Mouse (Mus musculus): ENCODE measurements around the gene Chd3.
A peak's percentile ranks its signal among the peaks of the same experiment; 100 is the strongest.
"Not testable (repeated sequence)": the region's sequence is repeated elsewhere in the genome, so short reads cannot be mapped to it uniquely, and the experiment has no call there.

Chd3 gene

DNA sequence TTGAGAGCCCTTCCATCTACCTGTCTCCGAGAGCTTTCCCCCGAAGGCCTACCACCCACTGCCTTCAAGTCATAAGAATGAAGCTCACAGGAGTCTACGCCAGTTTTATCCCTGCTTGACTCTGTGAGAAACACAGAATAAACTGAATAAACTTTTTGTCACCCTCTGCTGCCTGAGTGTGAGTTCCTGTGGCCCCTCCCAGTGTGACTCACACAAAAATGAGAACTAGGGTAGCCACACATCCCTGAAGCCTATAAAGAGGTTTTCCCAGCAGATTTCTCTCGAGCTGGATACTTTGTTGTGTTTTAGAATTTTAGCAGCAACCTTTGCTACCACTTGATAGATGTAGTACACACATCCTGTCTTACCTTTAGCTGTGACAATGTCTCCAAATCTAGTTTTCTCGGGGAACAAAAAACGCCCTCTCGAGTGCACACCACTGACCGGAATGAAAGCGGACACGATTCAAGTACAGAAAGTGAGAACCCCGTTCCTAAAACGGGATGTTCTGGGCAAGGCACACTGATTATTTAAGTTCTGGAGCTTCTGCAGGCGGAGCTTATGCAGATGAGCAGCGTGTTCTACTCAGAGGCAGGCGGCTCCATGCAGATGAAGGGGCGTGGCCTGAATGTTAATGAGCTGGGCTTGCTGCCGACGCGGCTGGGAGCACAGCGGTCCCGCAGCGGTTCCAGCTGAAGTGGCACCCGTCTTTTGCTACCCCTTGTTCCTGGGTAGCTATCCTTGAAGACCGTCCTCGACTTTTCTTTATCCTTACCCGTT is 43.4 kb downstream of the Chd3 start, which contains the start of gene Kcnab3:
Gene Kcnab3 (plus strand): TSS at position 631 of the 780 bp plus-strand sequence.
- DNase-seq (ENCODE audit: low read depth, low spot score), result peak; percentile 71

DNA sequence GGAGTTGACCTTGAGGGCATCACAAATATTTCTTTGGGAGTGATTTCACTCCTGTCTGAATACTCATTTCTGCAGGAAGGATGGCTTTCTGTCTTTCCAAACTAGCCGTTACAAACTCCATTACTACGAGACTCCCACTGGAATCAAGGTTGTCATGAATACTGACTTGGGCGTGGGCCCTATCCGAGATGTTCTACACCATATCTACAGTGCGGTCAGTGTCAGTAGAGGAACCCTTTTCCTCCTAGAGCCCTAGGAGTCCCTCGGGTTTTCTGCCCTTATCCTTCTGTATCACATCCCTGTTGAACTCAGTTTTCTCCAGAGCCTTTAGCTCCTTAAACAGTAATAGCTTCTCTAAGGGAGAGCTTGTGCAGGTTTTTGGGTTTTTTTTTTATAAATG is 44.5 kb downstream of the Chd3 start:
- no peak for DNase-seq (ENCODE audit: low read depth, low spot score)

DNA sequence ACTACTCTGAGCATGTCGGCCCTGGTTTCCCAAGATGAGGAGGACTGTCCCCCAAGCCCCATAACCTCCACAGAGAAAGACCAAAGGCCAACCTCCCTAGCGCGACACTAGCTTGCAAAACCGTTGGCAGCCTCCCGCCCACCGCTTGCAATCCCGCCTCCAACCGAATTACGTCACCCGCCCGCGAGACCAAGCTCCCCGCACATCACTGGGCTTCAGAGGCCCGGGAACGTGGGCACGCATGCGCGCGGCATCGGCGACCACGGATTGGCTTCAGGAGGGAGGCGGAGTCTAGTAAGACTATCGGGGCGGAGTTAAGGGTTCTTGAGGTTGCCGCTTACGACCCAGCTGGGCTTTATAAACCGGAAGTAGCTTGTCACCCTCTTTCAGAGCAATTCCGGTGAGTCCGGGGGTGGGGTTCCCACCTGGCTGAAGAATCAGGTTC is 45.5 kb downstream of the Chd3 start, which contains the start of the genes Cntrob and Trappc1:
Gene Cntrob (minus strand): TSS at position 109 of the 445 bp plus-strand sequence.
Gene Trappc1 (plus strand): TSS at position 314 of the 445 bp plus-strand sequence.
- peak; percentile 99 for DNase-seq (ENCODE audit: low read depth, low spot score)

DNA sequence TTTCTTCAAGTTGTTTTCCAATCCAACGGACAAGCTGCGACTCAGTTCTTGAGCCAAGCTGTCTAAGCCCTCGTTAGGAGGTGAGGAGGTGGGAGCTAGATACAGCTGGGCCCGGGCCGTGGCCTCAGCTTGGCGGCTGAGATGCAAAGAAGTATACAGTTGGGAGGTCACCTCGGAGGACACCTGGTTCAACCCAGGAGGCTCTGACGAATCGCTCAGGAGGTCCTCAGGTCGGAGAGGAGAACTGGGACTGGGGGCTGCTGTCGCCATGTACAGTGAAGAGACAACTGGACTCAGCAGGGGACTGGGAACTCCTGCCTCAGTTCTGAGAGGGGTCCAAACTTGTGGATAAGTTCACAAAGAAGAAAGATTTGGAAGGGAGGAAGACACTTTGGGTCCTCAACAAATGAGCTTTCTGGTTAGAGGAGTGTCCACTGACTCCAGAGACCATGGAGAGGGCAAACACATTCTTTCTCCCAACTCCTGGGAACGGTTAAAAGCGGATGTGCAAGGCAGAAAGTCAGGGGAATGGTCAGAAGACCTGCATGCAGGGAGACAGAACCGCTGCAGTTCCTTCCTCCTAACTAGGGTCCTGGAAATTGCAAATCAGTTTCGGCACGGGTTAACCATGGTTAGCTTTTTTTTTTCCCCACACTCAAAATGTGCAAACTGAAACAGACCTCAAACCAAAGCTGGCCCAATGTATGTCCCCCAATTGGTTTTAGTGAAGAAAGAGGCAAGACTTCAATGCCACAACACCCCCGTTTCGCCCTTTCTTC is 46.3 kb downstream of the Chd3 start:
- DNase-seq (ENCODE audit: low read depth, low spot score), result no peak

DNA sequence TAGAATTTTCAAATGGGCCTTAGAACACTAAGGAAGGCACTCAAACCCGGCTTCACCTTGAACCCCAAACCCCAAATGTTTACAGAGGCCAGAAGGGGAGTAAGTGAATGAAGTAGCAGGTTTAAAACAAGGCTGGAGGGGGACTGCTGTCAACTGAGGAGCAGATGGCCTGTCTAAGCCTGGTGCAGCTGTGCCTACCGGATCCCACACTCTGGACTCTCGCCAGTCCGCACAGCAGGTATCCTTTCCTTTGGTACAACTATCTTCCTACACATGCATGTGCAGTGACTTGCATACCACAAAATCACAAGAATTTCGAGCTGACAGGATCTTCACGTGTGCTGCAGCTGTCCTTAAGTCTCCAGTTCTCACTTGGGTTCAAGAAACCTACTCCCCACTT is 47.2 kb downstream of the Chd3 start:
- DNase-seq (ENCODE audit: low read depth, low spot score), result no peak

DNA sequence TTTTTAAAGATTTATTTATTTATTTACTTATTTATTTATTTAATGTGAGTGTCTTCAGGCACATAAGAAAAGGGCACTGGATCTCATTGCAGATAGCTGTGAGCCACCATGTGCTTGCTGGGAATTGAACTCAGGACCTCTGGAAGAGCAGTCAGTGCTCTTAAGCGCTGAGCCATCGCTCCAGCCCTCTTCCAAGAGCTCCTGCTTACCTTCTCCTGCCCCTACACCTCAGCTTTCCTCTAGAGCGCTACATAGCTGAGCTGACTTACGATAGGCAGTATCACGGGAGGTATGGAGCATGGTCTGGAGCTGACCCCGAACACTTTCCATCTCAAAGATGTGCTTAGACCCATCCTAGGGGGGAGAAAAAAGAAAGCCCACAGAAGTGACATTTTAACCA is 47.6 kb downstream of the Chd3 start:
- DNase-seq (ENCODE audit: low read depth, low spot score), result no peak

DNA sequence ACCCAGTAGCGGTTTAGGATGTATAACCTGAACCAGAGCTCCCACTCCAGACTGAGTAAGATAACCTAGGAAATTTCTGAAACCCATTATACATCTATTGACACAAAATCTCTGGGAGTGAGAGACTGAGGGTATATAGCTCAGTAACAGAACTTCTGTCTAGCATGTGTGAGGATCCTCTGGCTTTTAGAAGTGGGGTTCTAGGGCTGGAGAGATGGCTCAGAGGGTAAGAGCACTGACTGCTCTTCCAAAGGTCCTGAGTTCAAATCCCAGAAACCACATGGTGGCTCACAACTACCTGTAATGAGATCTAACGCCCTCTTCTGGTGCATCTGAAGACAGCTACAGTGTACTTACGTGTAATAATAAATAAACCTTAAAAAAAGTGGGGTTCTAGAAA is 51.2 kb downstream of the Chd3 start:
- not testable (repeated sequence) for DNase-seq (ENCODE audit: low read depth, low spot score)

DNA sequence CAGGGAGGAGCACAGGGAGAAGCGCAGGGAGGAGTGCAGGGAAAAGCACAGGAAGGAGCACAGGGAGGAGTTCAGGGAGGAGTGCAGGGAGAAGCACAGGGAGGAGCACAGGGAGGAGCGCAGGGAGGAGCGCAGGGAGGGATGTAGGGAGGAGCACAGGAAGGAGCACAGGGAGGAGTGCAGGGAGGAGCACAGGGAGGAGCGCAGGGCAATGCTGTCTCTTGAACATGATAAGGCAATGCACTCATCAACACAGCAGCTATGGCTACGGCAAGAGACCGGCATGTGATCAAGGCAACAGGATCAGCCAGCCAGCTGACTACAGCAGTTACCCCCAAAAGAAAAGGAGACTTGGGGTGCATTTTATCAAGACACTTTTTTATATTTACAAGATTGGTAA is 52.8 kb downstream of the Chd3 start:
- DNase-seq (ENCODE audit: low read depth, low spot score), result no peak

DNA sequence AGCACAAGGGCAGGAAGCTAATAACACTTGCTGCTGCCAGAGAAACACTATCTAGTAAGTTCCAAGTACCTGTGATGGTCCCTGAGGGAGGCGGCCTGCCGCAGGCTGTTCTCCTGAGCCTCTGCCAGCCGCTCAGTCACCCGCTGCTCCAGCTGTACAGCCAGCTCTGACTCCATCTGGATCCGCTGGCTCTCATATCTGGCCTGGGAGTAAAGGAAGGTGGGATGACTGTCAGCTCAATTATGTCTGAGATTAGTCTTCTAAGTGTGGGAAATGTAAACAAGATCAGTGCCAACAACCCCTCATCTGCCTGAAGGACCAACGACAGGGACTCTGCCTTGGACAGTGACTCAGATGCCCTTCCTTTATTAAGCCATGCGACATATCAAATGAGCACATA is 57.9 kb downstream of the Chd3 start:
- no peak for DNase-seq (ENCODE audit: low read depth, low spot score)

DNA sequence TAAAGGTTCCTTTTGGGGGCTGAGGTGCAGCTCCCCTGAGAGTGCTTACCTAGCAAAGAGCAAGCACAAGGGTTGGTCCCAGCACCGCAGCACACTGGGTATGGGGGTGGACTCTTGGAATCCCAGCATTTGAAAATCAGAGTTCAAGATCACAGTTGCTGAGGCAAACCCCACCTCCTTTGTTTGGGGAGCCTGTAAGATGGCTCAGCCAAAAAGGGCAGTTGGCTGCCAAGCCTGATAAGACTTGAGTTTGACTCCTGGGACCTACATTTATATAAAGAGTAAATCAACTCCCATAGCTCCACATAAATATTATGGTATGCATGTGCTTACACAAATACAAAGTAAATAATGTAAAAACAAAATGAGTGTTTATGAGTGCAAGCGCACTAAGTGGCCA is 63.2 kb downstream of the Chd3 start:
- DNase-seq (ENCODE audit: low read depth, low spot score), result no peak

DNA sequence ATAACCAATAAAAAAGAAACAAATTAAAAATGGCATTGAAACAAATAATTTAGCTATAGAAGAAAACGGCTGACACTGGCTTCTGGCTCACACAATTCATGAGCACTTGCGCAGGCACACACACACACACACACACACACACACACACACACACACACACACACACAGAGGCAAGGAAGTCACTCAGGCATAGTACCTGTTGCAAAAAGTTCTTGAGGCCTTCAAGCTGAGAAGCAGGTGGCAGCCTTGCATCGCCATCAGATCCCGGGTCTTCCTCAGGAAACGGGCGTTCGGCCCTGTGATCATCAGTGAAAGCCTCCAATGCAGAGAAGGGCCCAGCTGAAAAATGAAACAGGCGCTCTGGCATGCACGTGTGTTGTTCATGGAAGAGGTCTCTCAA is 63.9 kb downstream of the Chd3 start:
- no peak for DNase-seq (ENCODE audit: low read depth, low spot score)

DNA sequence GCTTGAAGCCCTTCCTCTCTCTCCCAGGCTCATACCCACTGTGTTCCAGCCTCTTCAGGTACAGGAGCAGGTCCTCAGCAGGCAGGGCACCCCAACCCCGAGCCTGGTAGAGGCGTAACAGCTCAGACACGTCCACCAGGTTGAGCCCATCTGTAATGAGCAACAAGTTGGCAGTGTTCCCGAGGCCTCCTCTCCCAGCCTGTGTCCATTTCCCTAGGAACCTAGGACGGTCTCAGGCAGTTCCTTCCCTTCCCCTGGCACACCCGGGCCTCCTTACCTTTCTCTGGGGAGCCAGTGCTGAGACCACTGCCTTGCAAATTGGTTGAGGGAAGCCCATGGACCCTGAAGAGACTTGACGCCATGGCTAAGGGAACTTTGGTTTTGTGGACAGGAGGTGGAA is 66.4 kb downstream of the Chd3 start:
- no peak for DNase-seq (ENCODE audit: low read depth, low spot score)

DNA sequence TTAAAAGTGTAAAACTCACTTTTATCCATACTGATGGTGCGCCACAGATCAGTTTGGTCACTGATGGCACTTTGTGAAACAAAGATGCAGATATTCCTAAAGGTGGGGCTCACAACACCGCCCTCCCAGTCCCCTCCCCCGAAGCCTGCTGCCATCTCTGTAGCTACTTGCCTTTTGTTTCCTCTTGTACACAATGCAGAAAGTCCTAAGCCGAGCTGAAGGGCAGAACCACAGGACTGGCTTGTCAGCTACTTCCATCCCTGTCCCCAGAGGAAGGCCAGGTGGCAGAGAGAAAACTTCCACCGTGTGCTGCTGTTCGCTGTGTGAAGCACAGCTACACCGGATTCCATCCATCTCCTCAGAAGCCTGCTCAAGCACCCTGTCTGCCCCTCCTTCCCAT is 71.0 kb downstream of the Chd3 start:
- DNase-seq (ENCODE audit: low read depth, low spot score), result no peak

DNA sequence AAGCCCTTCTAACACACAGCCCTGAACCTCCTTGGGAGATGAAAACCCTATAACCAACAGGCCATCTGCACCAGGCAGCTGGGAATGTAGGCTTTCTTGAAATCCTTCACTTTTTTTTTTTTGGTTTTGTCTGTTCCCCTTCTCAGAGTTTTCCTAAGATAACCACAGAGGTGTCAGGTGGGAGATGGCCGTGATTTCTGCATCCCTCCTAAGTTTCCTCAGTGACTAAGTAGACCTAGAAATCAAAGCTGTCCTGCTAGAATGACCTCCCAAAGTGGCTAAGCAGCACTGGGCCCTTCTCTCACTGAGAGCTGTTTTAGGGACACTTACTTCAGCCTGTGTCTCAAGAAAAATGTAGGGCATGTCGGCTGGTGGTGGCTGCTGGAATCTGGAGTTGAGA is 71.4 kb downstream of the Chd3 start:
- no peak for DNase-seq (ENCODE audit: low read depth, low spot score)

DNA sequence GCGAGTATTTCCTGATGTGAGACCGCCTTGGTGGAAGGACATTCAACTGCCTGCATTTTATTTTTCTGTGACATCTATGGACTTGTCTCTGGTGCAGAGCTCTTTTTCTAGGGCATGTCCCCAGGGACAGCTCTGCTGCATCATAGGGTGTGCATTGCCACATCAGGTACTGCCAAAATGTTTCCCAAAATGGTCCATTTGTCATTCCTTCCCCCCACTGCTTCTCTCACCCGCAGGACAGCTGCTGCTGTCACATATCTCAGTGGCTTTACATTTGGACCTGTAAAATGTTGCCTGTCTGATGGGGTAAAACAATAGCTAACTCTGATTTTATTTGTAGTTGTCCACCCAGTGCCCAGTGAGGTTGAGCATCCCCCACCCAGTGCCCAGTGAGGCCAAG is 73.9 kb downstream of the Chd3 start:
- DNase-seq (ENCODE audit: low read depth, low spot score), result no peak
